In genomic region chr13:48858054-48858453, GRCm38 (mm10) we compare ENCODE assay signal across 12 mouse cellular contexts. TPM values are rescaled to one million over a fixed set of nuclear protein-coding genes. Genes with fewer than 3 reads are reported as not detected.
DNase-seq lines count a peak whose midpoint lies in the region; ATAC-seq and TF ChIP-seq lines count a peak whose summit lies in the region.
"Had no signal": no experiment of that assay in that cellular context is flagged by ENCODE, and none has a peak within 500 bp of the region (broad histone marks: within the 10 kb centered on the region; RNA-seq: fewer than 3 reads in every experiment).

No protein-coding gene starts in this region.

- 0 out of 2 replicates have a peak, but pooled peaks cover 4% of the 10 kb centered on the region for H3K9me3 ChIP-seq in forebrain, embryonic 13.5 days (replicated peaks)
- H3K9me3 ChIP-seq in forebrain, embryonic 16.5 days (ENCODE audit: control insufficient read depth, low read length), result no peaks in the 10 kb centered on the region
- no peaks in the 10 kb centered on the region for H3K9me3 ChIP-seq in lung, embryonic 14.5 days (ENCODE audit: low read depth, low read length)
- H3K9me3 ChIP-seq in intestine, postnatal 0 days (ENCODE audit: control insufficient read depth), result no peaks in the 10 kb centered on the region

- H3K4me1 ChIP-seq in forebrain, embryonic 13.5 days, result peaks cover 55% of the 10 kb centered on the region
- peaks cover 26% of the 10 kb centered on the region for H3K4me1 ChIP-seq in forebrain, embryonic 16.5 days (replicated peaks; ENCODE audit: control insufficient read depth, insufficient read depth, low read length)
- peaks cover 17% of the 10 kb centered on the region for H3K4me1 ChIP-seq in lung, embryonic 14.5 days (ENCODE audit: insufficient read depth)
- peaks cover 12% of the 10 kb centered on the region for H3K4me1 ChIP-seq in lung, adult 2 months (ENCODE audit: control insufficient read depth, insufficient read depth, low read length)
- H3K4me1 ChIP-seq in intestine, postnatal 0 days (replicated peaks; ENCODE audit: control insufficient read depth, insufficient read depth, low read length), result peaks cover 16% of the 10 kb centered on the region; the same call in 1 of the 2 replicates

- 59% methylated on average over 6 of the region's 6 CpGs for WGBS in forebrain, embryonic 13.5 days
- 53% methylated on average over 6 of the region's 6 CpGs for WGBS in forebrain, embryonic 16.5 days
- WGBS in lung, embryonic 14.5 days, result 38% methylated on average over 6 of the region's 6 CpGs
- WGBS in lung, adult 2 months, result 46% methylated on average over 6 of the region's 6 CpGs
- WGBS in intestine, postnatal 0 days, result 67% methylated on average over 6 of the region's 6 CpGs

- no peak for ATAC-seq in forebrain, embryonic 13.5 days
- ATAC-seq in forebrain, embryonic 16.5 days, result no peak
- peak; percentile 74 for ATAC-seq in lung, embryonic 14.5 days (ENCODE audit: insufficient read depth)
- ATAC-seq in intestine, postnatal 0 days, result no peak
- no peak for ATAC-seq in granulocyte monocyte progenitor cell, adult 5-6 weeks (replicated peaks; ENCODE audit: poor library complexity, severe bottlenecking)
- ATAC-seq: midbrain, embryonic 16.5 days; Patski had no signal

- H3K4me3 ChIP-seq in forebrain, embryonic 13.5 days, result no peak overlapping the region
- no peak overlapping the region for H3K4me3 ChIP-seq in forebrain, embryonic 16.5 days (replicated peaks; ENCODE audit: low read length)
- H3K4me3 ChIP-seq in lung, embryonic 14.5 days (ENCODE audit: low read depth, low read length), result no peak overlapping the region
- no peak overlapping the region for H3K4me3 ChIP-seq in lung, adult 2 months (replicated peaks; ENCODE audit: extremely low read depth, low read depth, low read length)
- H3K4me3 ChIP-seq in intestine, postnatal 0 days (ENCODE audit: low read depth, low read length), result no peak overlapping the region

- no peaks in the 10 kb centered on the region for H3K36me3 ChIP-seq in forebrain, embryonic 13.5 days (ENCODE audit: poor library complexity, severe bottlenecking)
- no peaks in the 10 kb centered on the region for H3K36me3 ChIP-seq in forebrain, embryonic 16.5 days (ENCODE audit: control insufficient read depth, insufficient read depth)
- no peaks in the 10 kb centered on the region for H3K36me3 ChIP-seq in lung, embryonic 14.5 days (ENCODE audit: insufficient read depth)
- no peaks in the 10 kb centered on the region for H3K36me3 ChIP-seq in intestine, postnatal 0 days (ENCODE audit: control insufficient read depth, insufficient read depth)

- peak overlapping the region; percentile 10; the same call in 1 of the 2 replicates for H3K9ac ChIP-seq in forebrain, embryonic 13.5 days
- no peak overlapping the region for H3K9ac ChIP-seq in forebrain, embryonic 16.5 days (replicated peaks; ENCODE audit: low read depth, low read length)
- H3K9ac ChIP-seq in lung, embryonic 14.5 days, result peak overlapping the region; percentile 13; the same call in 1 of the 2 replicates
- H3K9ac ChIP-seq in intestine, postnatal 0 days (ENCODE audit: low read depth, low read length), result 0 out of 2 replicates have a peak overlapping the region, but pooled peaks have one; percentile 11

- 0 out of 2 replicates have a peak overlapping the region, but pooled peaks have one; percentile 7 for H3K27ac ChIP-seq in forebrain, embryonic 13.5 days
- no peak overlapping the region for H3K27ac ChIP-seq in forebrain, embryonic 16.5 days (ENCODE audit: low read length)
- H3K27ac ChIP-seq in lung, embryonic 14.5 days (ENCODE audit: low read depth), result peak overlapping the region; percentile 73
- H3K27ac ChIP-seq in intestine, postnatal 0 days (ENCODE audit: low read depth, low read length), result 0 out of 2 replicates have a peak overlapping the region, but pooled peaks have one; percentile 41

- no peak for TF ChIP-seq POLR2A in lung, adult 2 months (IDR thresholded peaks at IDR 0.05; ENCODE audit: borderline replicate concordance, extremely low read depth, low read depth, low read length)

- H3K4me2 ChIP-seq in forebrain, embryonic 13.5 days, result no peak overlapping the region
- no peak overlapping the region for H3K4me2 ChIP-seq in forebrain, embryonic 16.5 days (ENCODE audit: low read length)
- 0 out of 2 replicates have a peak overlapping the region, but pooled peaks have one; percentile 15 for H3K4me2 ChIP-seq in lung, embryonic 14.5 days
- no peak overlapping the region for H3K4me2 ChIP-seq in intestine, postnatal 0 days (replicated peaks; ENCODE audit: low read depth)

- peak; percentile 57 for DNase-seq in lung, embryonic 14.5 days
- no peak for DNase-seq in lung, adult 2 months
- peak; percentile 38 to 57 for DNase-seq in adrenal gland, postnatal 36 days
- no peak for DNase-seq in gastrocnemius, postnatal 25 days
- DNase-seq: embryo, embryonic 11 days; left cerebral cortex, postnatal 4 days had no signal

- no peaks in the 10 kb centered on the region for H3K27me3 ChIP-seq in forebrain, embryonic 13.5 days
- no peaks in the 10 kb centered on the region for H3K27me3 ChIP-seq in forebrain, embryonic 16.5 days (replicated peaks; ENCODE audit: control insufficient read depth, insufficient read depth, low read length)
- no peaks in the 10 kb centered on the region for H3K27me3 ChIP-seq in lung, embryonic 14.5 days (ENCODE audit: insufficient read depth, low read length)
- no peaks in the 10 kb centered on the region for H3K27me3 ChIP-seq in intestine, postnatal 0 days (replicated peaks; ENCODE audit: control insufficient read depth, insufficient read depth, low read length)
- H3K27me3 ChIP-seq: Patski had no signal

- TF ChIP-seq CTCF in lung, embryonic 14.5 days (IDR thresholded peaks at IDR 0.05; ENCODE audit: low read depth), result no peak
- no peak for TF ChIP-seq CTCF in lung, adult 2 months (IDR thresholded peaks at IDR 0.05; ENCODE audit: insufficient read depth, low read length)
- TF ChIP-seq CTCF in intestine, postnatal 0 days (IDR thresholded peaks at IDR 0.05; ENCODE audit: low read depth), result no peak

RNA-seq across cellular contexts. Expression of gene Phf2, which starts 12.9 kb away (rescaled TPM):
- 10.6 and 10.9 TPM in 2 replicates for polyA plus RNA-seq in forebrain, embryonic 13.5 days (2015; fragmentation: Nextera tagmentation; extraction: Ambion mirVana)
- polyA plus RNA-seq in forebrain, embryonic 16.5 days (2015; fragmentation: Nextera tagmentation; extraction: Ambion mirVana), result 10.2 and 11.5 TPM in 2 replicates
- polyA plus RNA-seq in lung, embryonic 14.5 days (2014; fragmentation: Nextera tagmentation; extraction: Ambion mirVana), result 11.1 and 12.2 TPM in 2 replicates
- 24.0 and 25.9 TPM in 2 replicates for polyA plus RNA-seq in lung, adult 2 months (2012; rRNA removed)
- total RNA-seq in adrenal gland, postnatal 36 days (2021), result 10 to 100 TPM; 40.7 to 46.4 TPM
- 3.5 and 3.6 TPM in 2 replicates for polyA plus RNA-seq in intestine, postnatal 0 days (2015; fragmentation: Nextera tagmentation; extraction: Ambion mirVana)
- total RNA-seq in gastrocnemius, postnatal 25 days (2021), result 10 to 100 TPM; 22.7 to 26.8 TPM
- total RNA-seq in granulocyte monocyte progenitor cell, adult 5-6 weeks (2014; fragmentation: Nextera tagmentation), result 16.7 and 26.7 TPM in 2 replicates
- total RNA-seq in granulocyte monocyte progenitor cell, adult 5-6 weeks (2017), result 6.4 and 7.2 TPM in 2 replicates

Comparison
In these comparisons a context has a peak if more than half of its experiments do, and no peak if none do; other contexts are left out.
1. DNase-seq: peak in lung, embryonic 14.5 days (single experiment) and adrenal gland, postnatal 36 days (2 of 2); none in lung, adult 2 months (single experiment) and gastrocnemius, postnatal 25 days (single experiment).